In genomic region chr12:52097049-52097649, GRCm38 (mm10) we compare ENCODE assay signal across 8 mouse cellular contexts. TPM values are rescaled to one million over a fixed set of nuclear protein-coding genes. Genes with fewer than 3 reads are reported as not detected.
DNase-seq lines count a peak whose midpoint lies in the region; ATAC-seq and TF ChIP-seq lines count a peak whose summit lies in the region.

No protein-coding gene starts in this region.

- no peaks in the 10 kb centered on the region for H3K36me3 ChIP-seq in thymus, adult 2 months (ENCODE audit: control insufficient read depth, insufficient read depth, low read length)
- no peaks in the 10 kb centered on the region for H3K36me3 ChIP-seq in liver, embryonic 13.5 days

- no peak overlapping the region for H3K9ac ChIP-seq in liver, embryonic 13.5 days

- peak overlapping the region; percentile 69 for H3K4me2 ChIP-seq in liver, embryonic 13.5 days

- TF ChIP-seq CTCF in thymus, adult 2 months (IDR thresholded peaks at IDR 0.05; ENCODE audit: borderline replicate concordance, control insufficient read depth, extremely low read depth, insufficient read depth, low read length, poor library complexity): no peak

- WGBS in thymus, adult 2 months: 79% methylated on average over 13 of the region's 13 CpGs
- WGBS in liver, embryonic 13.5 days (ENCODE audit: insufficient replicate concordance): 65% methylated on average over 13 of the region's 13 CpGs

- H3K27me3 ChIP-seq in thymus, adult 2 months (ENCODE audit: control insufficient read depth, insufficient read depth, low read length): no peaks in the 10 kb centered on the region
- H3K27me3 ChIP-seq in liver, embryonic 13.5 days: no peaks in the 10 kb centered on the region

- peak; percentile 9 for DNase-seq in cerebellum, adult 9-11 months
- no peak for DNase-seq in cerebellum, postnatal 4 days (ENCODE audit: low spot score in 2 of 2)
- DNase-seq in thymus, adult 2 months: no peak
- no peak for DNase-seq in thymus, postnatal 10 days (ENCODE audit: low spot score in 2 of 2)
- DNase-seq in liver, embryonic 13.5 days: no peak
- DNase-seq in ovary, postnatal 10 days (ENCODE audit: low spot score): no peak
- no peak for DNase-seq in right cerebral cortex, adult 2 months (ENCODE audit: low spot score in 2 of 2)
- no peak for DNase-seq in layer of hippocampus, adult 9-11 months

- H3K4me1 ChIP-seq in thymus, adult 2 months (replicated peaks; ENCODE audit: control insufficient read depth, insufficient read depth, low read length): no peaks in the 10 kb centered on the region
- H3K4me1 ChIP-seq in liver, embryonic 13.5 days (replicated peaks): peaks cover 6% of the 10 kb centered on the region

- peak; percentile 48 for ATAC-seq in liver, embryonic 13.5 days (ENCODE audit: low read depth)

- H3K27ac ChIP-seq in thymus, adult 2 months (ENCODE audit: control insufficient read depth, insufficient read depth, low read length): no peak overlapping the region
- H3K27ac ChIP-seq in liver, embryonic 13.5 days: no peak overlapping the region

- no peak for TF ChIP-seq POLR2A in thymus, adult 2 months (IDR thresholded peaks at IDR 0.05; ENCODE audit: control insufficient read depth, extremely low read depth, insufficient read depth, low read length, poor library complexity)

- H3K9me3 ChIP-seq in liver, embryonic 13.5 days (replicated peaks): no peaks in the 10 kb centered on the region

- H3K4me3 ChIP-seq in thymus, adult 2 months (ENCODE audit: control insufficient read depth, insufficient read depth, low read length): peak overlapping the region; percentile 94; the same call in 1 of the 2 replicates
- peak overlapping the region; percentile 83 for H3K4me3 ChIP-seq in liver, embryonic 13.5 days (replicated peaks)

RNA-seq across cellular contexts. Expression of gene Nubpl, which starts 0.4 kb away (rescaled TPM):
- polyA plus RNA-seq in thymus, adult 2 months (2012; rRNA removed): 0.84 and 0.89 TPM in 2 replicates
- polyA plus RNA-seq in liver, embryonic 13.5 days (2015; fragmentation: Nextera tagmentation; extraction: Ambion mirVana): 6.2 and 6.3 TPM in 2 replicates
